Mouse (Mus musculus): ENCODE results near the gene Smchd1. TPM values are rescaled to one million over a fixed set of nuclear protein-coding genes. Genes with fewer than 3 reads are reported as not detected.

Gene Smchd1
- polyA plus RNA-seq, 1 experiment from 2014 or later, result 24.6 TPM

GRCm38 (mm10) chr17:71310486-71311339 is 164.4 kb downstream of the Smchd1 start:
- under 1% methylated on average over 67 of the region's 67 CpGs for WGBS (ENCODE audit: insufficient replicate concordance)
- H3K9me3 ChIP-seq (replicated peaks; ENCODE audit: control insufficient read depth, low read length), result no peaks in the 10 kb centered on the region
- H3K27ac ChIP-seq (ENCODE audit: low read length), result peak overlapping the region; percentile 27
- H3K4me3 ChIP-seq (ENCODE audit: low read depth, low read length), result peak overlapping the region; percentile 76
- peaks cover 20% of the 10 kb centered on the region for H3K4me1 ChIP-seq (ENCODE audit: control insufficient read depth, low read depth, low read length)
- H3K9ac ChIP-seq (ENCODE audit: low read depth, low read length), result peak overlapping the region; percentile 83
- H3K27me3 ChIP-seq (ENCODE audit: control insufficient read depth, insufficient read depth, low read depth, low read length), result peaks cover 14% of the 10 kb centered on the region; the same call in 1 of the 2 replicates
- H3K36me3 ChIP-seq (ENCODE audit: control insufficient read depth, insufficient read depth), result no peaks in the 10 kb centered on the region
- H3K4me2 ChIP-seq (ENCODE audit: low read depth, low read length), result peak overlapping the region; percentile 99
- peak; percentile 70 for ATAC-seq (ENCODE audit: low read depth)

GRCm38 (mm10) chr17:71309711-71310485 is 165.2 kb downstream of the Smchd1 start:
- Histone ChIP-seq H3K9ac (ENCODE audit: low read depth, low read length) (peak overlapping the region; percentile 83), H3K9me3 (replicated peaks; ENCODE audit: control insufficient read depth, low read length) (no peaks in the 10 kb centered on the region), H3K4me1 (ENCODE audit: control insufficient read depth, low read depth, low read length) (peaks cover 20% of the 10 kb centered on the region), H3K4me3 (ENCODE audit: low read depth, low read length) (peak overlapping the region; percentile 76), H3K27me3 (ENCODE audit: control insufficient read depth, insufficient read depth, low read depth, low read length) (peaks cover 14% of the 10 kb centered on the region; the same call in 1 of the 2 replicates), H3K4me2 (ENCODE audit: low read depth, low read length) (peak overlapping the region; percentile 99), H3K27ac (ENCODE audit: low read length) (no peak overlapping the region), H3K36me3 (ENCODE audit: control insufficient read depth, insufficient read depth) (no peaks in the 10 kb centered on the region)
- ATAC-seq (ENCODE audit: low read depth), result 0 out of 2 replicates have a peak, but pooled peaks have one; percentile 11
- 11% methylated on average over 23 of the region's 23 CpGs for WGBS (ENCODE audit: insufficient replicate concordance)

- 52% methylated on average over 14 of the region's 14 CpGs for WGBS (ENCODE audit: insufficient replicate concordance)
- no peak overlapping the region for H3K27ac ChIP-seq (ENCODE audit: low read length)
- no peak overlapping the region for H3K4me3 ChIP-seq (ENCODE audit: low read depth, low read length)
- H3K9me3 ChIP-seq (replicated peaks; ENCODE audit: control insufficient read depth, low read length), result no peaks in the 10 kb centered on the region
- H3K36me3 ChIP-seq (ENCODE audit: control insufficient read depth, insufficient read depth), result no peaks in the 10 kb centered on the region
- H3K4me1 ChIP-seq (ENCODE audit: control insufficient read depth, low read depth, low read length), result peaks cover 20% of the 10 kb centered on the region
- H3K27me3 ChIP-seq (ENCODE audit: control insufficient read depth, insufficient read depth, low read depth, low read length), result peaks cover 14% of the 10 kb centered on the region; the same call in 1 of the 2 replicates
- 0 out of 2 replicates have a peak overlapping the region, but pooled peaks have one; percentile 99 for H3K4me2 ChIP-seq (ENCODE audit: low read depth, low read length)
- H3K9ac ChIP-seq (ENCODE audit: low read depth, low read length), result no peak overlapping the region
- no peak for ATAC-seq (ENCODE audit: low read depth)
Observed at GRCm38 (mm10) chr17:71309141-71309540, 166.0 kb downstream of the Smchd1 start.

- Histone ChIP-seq H3K4me2 (ENCODE audit: low read depth, low read length) (no peak overlapping the region), H3K9ac (ENCODE audit: low read depth, low read length) (no peak overlapping the region), H3K4me1 (ENCODE audit: control insufficient read depth, low read depth, low read length) (peaks cover 20% of the 10 kb centered on the region), H3K36me3 (ENCODE audit: control insufficient read depth, insufficient read depth) (no peaks in the 10 kb centered on the region), H3K9me3 (replicated peaks; ENCODE audit: control insufficient read depth, low read length) (no peaks in the 10 kb centered on the region), H3K4me3 (ENCODE audit: low read depth, low read length) (no peak overlapping the region), H3K27me3 (ENCODE audit: control insufficient read depth, insufficient read depth, low read depth, low read length) (peaks cover 14% of the 10 kb centered on the region; the same call in 1 of the 2 replicates), H3K27ac (ENCODE audit: low read length) (no peak overlapping the region)
- ATAC-seq (ENCODE audit: low read depth), result no peak
- WGBS (ENCODE audit: insufficient replicate concordance), result 75% methylated on average over 5 of the region's 5 CpGs
Observed at GRCm38 (mm10) chr17:71308296-71308695, 166.8 kb downstream of the Smchd1 start.

- H3K27ac ChIP-seq (ENCODE audit: low read length), result no peak overlapping the region
- peaks cover 14% of the 10 kb centered on the region; the same call in 1 of the 2 replicates for H3K27me3 ChIP-seq (ENCODE audit: control insufficient read depth, insufficient read depth, low read depth, low read length)
- no peak overlapping the region for H3K4me3 ChIP-seq (ENCODE audit: low read depth, low read length)
- 83% methylated on average over 10 of the region's 10 CpGs for WGBS (ENCODE audit: insufficient replicate concordance)
- no peaks in the 10 kb centered on the region for H3K36me3 ChIP-seq (ENCODE audit: control insufficient read depth, insufficient read depth)
- H3K4me2 ChIP-seq (ENCODE audit: low read depth, low read length), result no peak overlapping the region
- H3K9ac ChIP-seq (ENCODE audit: low read depth, low read length), result no peak overlapping the region
- H3K9me3 ChIP-seq (replicated peaks; ENCODE audit: control insufficient read depth, low read length), result no peaks in the 10 kb centered on the region
- no peak for ATAC-seq (ENCODE audit: low read depth)
- H3K4me1 ChIP-seq (ENCODE audit: control insufficient read depth, low read depth, low read length), result peaks cover 20% of the 10 kb centered on the region
Observed at GRCm38 (mm10) chr17:71307251-71307790, 167.8 kb downstream of the Smchd1 start.

- no peaks in the 10 kb centered on the region for H3K36me3 ChIP-seq (ENCODE audit: control insufficient read depth, insufficient read depth)
Observed at GRCm38 (mm10) chr17:71306716-71307115, 168.4 kb downstream of the Smchd1 start.

GRCm38 (mm10) chr17:71306091-71306490 is 169.1 kb downstream of the Smchd1 start:
- H3K4me2 ChIP-seq (ENCODE audit: low read depth, low read length), result no peak overlapping the region
- H3K4me3 ChIP-seq (ENCODE audit: low read depth, low read length), result no peak overlapping the region
- ATAC-seq (ENCODE audit: low read depth), result no peak
- H3K9me3 ChIP-seq (replicated peaks; ENCODE audit: control insufficient read depth, low read length), result no peaks in the 10 kb centered on the region
- H3K27ac ChIP-seq (ENCODE audit: low read length), result no peak overlapping the region
- H3K9ac ChIP-seq (ENCODE audit: low read depth, low read length), result no peak overlapping the region
- 82% methylated on average over 6 of the region's 6 CpGs for WGBS (ENCODE audit: insufficient replicate concordance)
- H3K27me3 ChIP-seq (ENCODE audit: control insufficient read depth, insufficient read depth, low read depth, low read length), result peaks cover 13% of the 10 kb centered on the region; the same call in 1 of the 2 replicates
- no peaks in the 10 kb centered on the region for H3K36me3 ChIP-seq (ENCODE audit: control insufficient read depth, insufficient read depth)
- H3K4me1 ChIP-seq (ENCODE audit: control insufficient read depth, low read depth, low read length), result peaks cover 10% of the 10 kb centered on the region

More at GRCm38 (mm10) chr17:71306716-71307115, 168.4 kb downstream of the Smchd1 start:
- Histone ChIP-seq H3K27ac (ENCODE audit: low read length) (no peak overlapping the region), H3K4me2 (ENCODE audit: low read depth, low read length) (no peak overlapping the region), H3K9ac (ENCODE audit: low read depth, low read length) (no peak overlapping the region), H3K4me3 (ENCODE audit: low read depth, low read length) (no peak overlapping the region), H3K9me3 (replicated peaks; ENCODE audit: control insufficient read depth, low read length) (no peaks in the 10 kb centered on the region), H3K4me1 (ENCODE audit: control insufficient read depth, low read depth, low read length) (peaks cover 16% of the 10 kb centered on the region), H3K27me3 (ENCODE audit: control insufficient read depth, insufficient read depth, low read depth, low read length) (peaks cover 14% of the 10 kb centered on the region; the same call in 1 of the 2 replicates)
- no peak for ATAC-seq (ENCODE audit: low read depth)
- 79% methylated on average over 4 of the region's 4 CpGs for WGBS (ENCODE audit: insufficient replicate concordance)

- Histone ChIP-seq H3K9me3 (replicated peaks; ENCODE audit: control insufficient read depth, low read length) (no peaks in the 10 kb centered on the region), H3K9ac (ENCODE audit: low read depth, low read length) (no peak overlapping the region), H3K4me3 (ENCODE audit: low read depth, low read length) (no peak overlapping the region), H3K27ac (ENCODE audit: low read length) (no peak overlapping the region), H3K36me3 (ENCODE audit: control insufficient read depth, insufficient read depth) (no peaks in the 10 kb centered on the region), H3K4me2 (ENCODE audit: low read depth, low read length) (no peak overlapping the region), H3K27me3 (ENCODE audit: control insufficient read depth, insufficient read depth, low read depth, low read length) (no peaks in the 10 kb centered on the region), H3K4me1 (ENCODE audit: control insufficient read depth, low read depth, low read length) (peaks cover 2% of the 10 kb centered on the region; the same call in 1 of the 2 replicates)
- 77% methylated on average over 6 of the region's 6 CpGs for WGBS (ENCODE audit: insufficient replicate concordance)
- no peak for ATAC-seq (ENCODE audit: low read depth)
Observed at GRCm38 (mm10) chr17:71303444-71303843, 171.7 kb downstream of the Smchd1 start.

Measured in liver, embryonic 16.5 days (tissue).